Mouse (Mus musculus): ENCODE data around the gene Hist2h2ab.
"Not testable (repeated sequence)": the region's sequence is repeated elsewhere in the genome, so short reads cannot be mapped to it uniquely, and the experiment has no call there.

Hist2h2ab gene

GRCm38 (mm10) chr3:96237904-96238511, 18.3 kb downstream of the Hist2h2ab start:
- peak; percentile 72 for DNase-seq (ENCODE audit: low spot score)

- not testable (repeated sequence) for DNase-seq (ENCODE audit: low spot score)
These were observed 19.5 kb downstream of the Hist2h2ab start, which contains the start of gene Hist2h3c2 for GRCm38 (mm10) chr3:96238954-96239793. Hist2h3c2 (minus strand) TSS chr3:96239127.

GRCm38 (mm10) chr3:96239949-96240798, 20.5 kb downstream of the Hist2h2ab start, which contains the start of gene Hist2h2aa2:
Hist2h2aa2 (minus strand) TSS chr3:96240276.
- DNase-seq (ENCODE audit: low spot score): peak; percentile 78

- no peak for DNase-seq (ENCODE audit: low spot score)
These were observed 21.1 kb downstream of the Hist2h2ab start for GRCm38 (mm10) chr3:96240799-96241197.

GRCm38 (mm10) chr3:96243921-96244572, 24.4 kb downstream of the Hist2h2ab start:
- DNase-seq (ENCODE audit: low spot score): no peak

- peak; percentile 77 for DNase-seq (ENCODE audit: low spot score)
These were observed 25.6 kb downstream of the Hist2h2ab start, which contains the start of gene Hist2h2aa1 for GRCm38 (mm10) chr3:96245003-96245886. Hist2h2aa1 (plus strand) TSS chr3:96245497.

- not testable (repeated sequence) for DNase-seq (ENCODE audit: low spot score)
These were observed 26.4 kb downstream of the Hist2h2ab start for GRCm38 (mm10) chr3:96246018-96246417.

- not testable (repeated sequence) for DNase-seq (ENCODE audit: low spot score)
These were observed 26.8 kb downstream of the Hist2h2ab start, which contains the start of gene Hist2h3c1 for GRCm38 (mm10) chr3:96246427-96246856. Hist2h3c1 (plus strand) TSS chr3:96246685.

GRCm38 (mm10) chr3:96247356-96248140, 27.9 kb downstream of the Hist2h2ab start:
- DNase-seq (ENCODE audit: low spot score): peak; percentile 31

GRCm38 (mm10) chr3:96248141-96249033, 28.7 kb downstream of the Hist2h2ab start:
- DNase-seq (ENCODE audit: low spot score): peak; percentile 44

GRCm38 (mm10) chr3:96249034-96249345, 29.3 kb downstream of the Hist2h2ab start:
- no peak for DNase-seq (ENCODE audit: low spot score)

- DNase-seq (ENCODE audit: low spot score): no peak
These were observed 31.2 kb downstream of the Hist2h2ab start for GRCm38 (mm10) chr3:96250890-96251289.

- no peak for DNase-seq (ENCODE audit: low spot score)
These were observed 32.1 kb downstream of the Hist2h2ab start for GRCm38 (mm10) chr3:96251787-96252186.

GRCm38 (mm10) chr3:96254683-96255355, 35.2 kb downstream of the Hist2h2ab start:
- peak; percentile 80 for DNase-seq (ENCODE audit: low spot score)

- DNase-seq (ENCODE audit: low spot score): no peak
These were observed 36.4 kb downstream of the Hist2h2ab start for GRCm38 (mm10) chr3:96255926-96256593.

- no peak for DNase-seq (ENCODE audit: low spot score)
These were observed 37.5 kb downstream of the Hist2h2ab start for GRCm38 (mm10) chr3:96257190-96257589.

- DNase-seq (ENCODE audit: low spot score): no peak
These were observed 40.6 kb downstream of the Hist2h2ab start for GRCm38 (mm10) chr3:96260220-96260619.

All from embryo, embryonic 10 days (tissue).